Mouse (Mus musculus): ENCODE data around the gene Plekha6. TPM values are rescaled to one million over a fixed set of nuclear protein-coding genes. Genes with fewer than 3 reads are reported as not detected.

Gene Plekha6
- polyA plus RNA-seq, 1 experiment from 2014 or later: 13.5 TPM

DNA sequence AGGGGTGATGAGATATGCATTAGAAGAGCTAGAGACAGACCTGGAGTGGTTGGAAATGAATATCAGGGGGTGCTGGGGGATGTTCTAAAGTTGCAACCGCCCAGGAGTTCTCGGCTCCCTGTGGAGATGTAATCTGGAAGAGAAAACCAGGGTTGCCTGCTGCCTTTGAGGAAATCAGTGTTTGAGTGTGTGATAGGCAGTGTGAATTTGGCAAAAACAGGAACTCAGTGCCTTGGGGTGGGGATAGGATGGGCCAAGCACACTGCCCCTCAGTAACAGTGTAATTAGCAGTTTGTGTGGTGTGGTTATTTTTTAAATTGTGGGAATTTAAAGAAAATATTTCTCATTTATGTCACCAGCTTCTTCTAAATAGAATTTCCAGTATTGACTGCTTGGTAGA, 63.4 kb downstream of the Plekha6 start:
- Histone ChIP-seq H3K9me3 (no peaks in the 10 kb centered on the region), H3K27ac (peak overlapping the region; percentile 84), H3K36me3 (no peaks in the 10 kb centered on the region), H3K4me3 (peak overlapping the region; percentile 36), H3K27me3 (ENCODE audit: insufficient read depth, poor library complexity, severe bottlenecking) (no peaks in the 10 kb centered on the region), H3K4me1 (peaks cover 69% of the 10 kb centered on the region)
- WGBS: 23% methylated on average over 2 of the region's 2 CpGs
- DNase-seq (ENCODE audit: low spot score): no peak

DNA sequence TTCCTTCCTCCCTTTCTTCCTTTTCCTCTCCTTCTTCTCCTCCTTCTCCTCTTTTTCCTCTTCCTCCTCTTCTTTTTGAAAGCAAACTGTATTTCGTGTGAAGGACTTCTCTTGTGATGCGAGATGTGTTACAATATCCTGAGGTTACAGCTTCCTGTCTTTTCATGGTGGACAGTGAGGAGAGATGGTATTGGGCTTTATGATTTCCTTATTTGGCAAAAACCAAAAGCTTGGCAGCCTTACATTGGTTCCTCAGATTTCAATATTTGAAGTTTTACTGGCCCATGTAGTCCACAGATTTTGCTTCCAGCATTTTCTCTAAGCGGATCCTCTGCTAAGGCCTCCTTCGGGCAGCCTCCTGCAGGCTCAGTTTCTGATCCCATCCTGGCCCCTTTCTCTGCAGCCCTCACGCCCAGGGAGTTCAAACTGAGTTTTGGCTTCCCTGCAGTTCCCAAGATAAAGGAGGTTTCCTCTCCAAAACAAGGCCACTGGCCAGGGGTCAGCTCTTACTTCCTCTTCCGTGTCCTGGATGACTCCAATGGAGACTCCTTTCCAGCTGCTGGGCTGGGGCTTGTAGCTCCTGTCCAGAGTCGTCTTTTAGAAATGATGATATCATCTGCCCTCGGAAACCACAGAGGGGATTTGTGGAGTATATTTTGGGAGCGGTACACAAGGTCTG, 64.9 kb downstream of the Plekha6 start:
- no peak overlapping the region for H3K4me3 ChIP-seq
- no peaks in the 10 kb centered on the region for H3K9me3 ChIP-seq
- WGBS: 46% methylated on average over 9 of the region's 9 CpGs
- no peaks in the 10 kb centered on the region for H3K27me3 ChIP-seq (ENCODE audit: insufficient read depth, poor library complexity, severe bottlenecking)
- peak overlapping the region; percentile 84; the same call in 1 of the 2 replicates for H3K27ac ChIP-seq
- H3K36me3 ChIP-seq: no peaks in the 10 kb centered on the region
- no peak for DNase-seq (ENCODE audit: low spot score)
- H3K4me1 ChIP-seq: peaks cover 65% of the 10 kb centered on the region

DNA sequence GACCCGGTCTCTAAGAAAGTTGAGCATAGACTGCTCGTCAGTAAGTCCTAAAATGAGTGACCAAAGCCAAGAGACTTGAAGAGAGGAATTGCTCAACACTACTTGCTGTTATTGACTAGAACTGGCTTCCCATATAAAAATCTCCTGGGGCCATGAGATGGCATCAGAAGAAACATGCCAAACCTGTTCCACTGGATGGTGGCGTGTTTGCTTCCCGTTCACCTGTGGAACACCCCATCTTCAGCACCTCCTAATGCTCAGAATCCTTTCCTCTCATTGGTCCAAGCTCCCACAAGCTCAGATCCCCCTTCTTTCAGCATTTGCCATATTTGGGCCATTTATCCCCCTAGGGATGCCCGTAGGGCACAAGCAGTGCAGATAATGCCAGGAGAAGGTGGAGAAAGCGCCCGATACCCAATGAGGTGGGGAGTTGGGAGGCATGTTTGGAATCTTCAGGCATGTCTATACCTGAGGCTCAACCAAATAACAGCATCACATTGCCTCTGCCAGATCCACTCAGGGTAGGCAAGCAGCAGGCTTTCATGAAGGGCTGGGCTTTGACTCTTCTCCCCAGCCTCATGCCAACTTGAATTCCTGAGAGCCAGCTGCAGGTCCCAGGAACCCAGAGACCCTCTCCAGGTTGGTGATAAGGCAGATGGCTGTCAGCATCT, 67.6 kb downstream of the Plekha6 start:
- no peaks in the 10 kb centered on the region for H3K36me3 ChIP-seq
- DNase-seq (ENCODE audit: low spot score): no peak
- no peak overlapping the region for H3K4me3 ChIP-seq
- H3K27me3 ChIP-seq (ENCODE audit: insufficient read depth, poor library complexity, severe bottlenecking): no peaks in the 10 kb centered on the region
- peak overlapping the region; percentile 31; the same call in 1 of the 2 replicates for H3K27ac ChIP-seq
- H3K4me1 ChIP-seq: peaks cover 63% of the 10 kb centered on the region
- H3K9me3 ChIP-seq: no peaks in the 10 kb centered on the region
- 94% methylated on average over 7 of the region's 7 CpGs for WGBS

DNA sequence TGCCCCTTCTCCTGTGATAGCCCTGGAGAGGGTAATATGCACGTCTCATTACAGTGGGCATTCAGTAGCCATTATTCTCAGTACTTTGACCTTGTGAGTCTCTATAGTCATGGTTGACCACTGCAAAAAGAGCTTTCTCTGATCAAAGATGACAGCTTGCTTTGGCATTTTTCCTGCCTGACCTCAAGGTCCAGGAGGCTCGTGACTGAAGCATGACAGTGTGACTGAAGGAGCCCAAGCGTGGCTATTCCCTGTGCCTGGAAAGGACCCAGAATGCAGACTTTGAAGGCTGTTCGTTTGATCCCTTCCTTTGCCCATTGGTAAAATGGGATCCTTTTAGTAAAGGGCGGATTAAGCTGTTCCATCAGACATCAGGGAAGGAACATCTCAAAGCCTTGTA, 71.9 kb downstream of the Plekha6 start:
- H3K36me3 ChIP-seq: no peaks in the 10 kb centered on the region
- H3K9me3 ChIP-seq: no peaks in the 10 kb centered on the region
- no peak for DNase-seq (ENCODE audit: low spot score)
- WGBS: 61% methylated on average over 5 of the region's 5 CpGs
- H3K4me3 ChIP-seq: no peak overlapping the region
- peak overlapping the region; percentile 92 for H3K27ac ChIP-seq
- H3K27me3 ChIP-seq (ENCODE audit: insufficient read depth, poor library complexity, severe bottlenecking): no peaks in the 10 kb centered on the region
- peaks cover 65% of the 10 kb centered on the region for H3K4me1 ChIP-seq

DNA sequence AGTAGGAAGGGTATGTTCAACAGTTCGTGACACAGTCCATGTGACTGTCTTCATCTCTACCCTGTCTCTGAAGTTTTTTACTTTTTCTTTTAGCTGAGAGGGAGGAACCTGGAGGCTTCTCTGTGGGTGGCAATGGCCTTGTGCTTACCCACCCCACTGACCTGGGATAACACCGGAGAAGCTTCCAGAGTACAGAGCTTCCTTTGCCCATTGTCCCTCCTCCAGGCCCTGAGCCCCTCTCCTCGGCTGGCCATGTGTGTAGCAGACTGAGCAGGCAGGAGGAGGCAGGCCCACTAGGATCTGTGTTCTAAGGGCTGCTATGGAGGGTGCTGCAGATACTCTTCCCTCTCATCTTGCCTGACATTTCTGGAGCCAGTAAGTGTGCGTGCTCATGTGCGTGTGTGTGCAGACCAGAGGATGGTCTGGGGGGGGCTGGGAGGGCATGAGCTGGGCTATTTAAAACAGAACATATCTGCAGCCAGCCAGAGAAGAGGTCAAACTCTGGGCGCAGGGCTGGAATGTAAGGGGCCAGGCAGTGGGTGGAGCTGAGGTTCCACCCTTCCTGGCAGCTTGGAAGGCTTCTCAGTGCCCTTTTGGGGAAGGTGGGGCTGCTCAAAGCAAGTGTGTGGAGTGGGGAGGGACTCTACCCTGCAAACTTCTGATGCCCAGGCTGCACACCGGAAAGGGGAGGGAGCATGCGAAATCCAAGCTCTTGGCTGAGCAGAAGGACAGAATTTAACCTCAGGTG, 72.9 kb downstream of the Plekha6 start:
- H3K27me3 ChIP-seq (ENCODE audit: insufficient read depth, poor library complexity, severe bottlenecking): no peaks in the 10 kb centered on the region
- H3K9me3 ChIP-seq: no peaks in the 10 kb centered on the region
- peak overlapping the region; percentile 92 for H3K27ac ChIP-seq
- DNase-seq (ENCODE audit: low spot score): peak; percentile 93
- no peaks in the 10 kb centered on the region for H3K36me3 ChIP-seq
- WGBS: 16% methylated on average over 8 of the region's 8 CpGs
- H3K4me1 ChIP-seq: peaks cover 69% of the 10 kb centered on the region
- H3K4me3 ChIP-seq: peak overlapping the region; percentile 42

DNA sequence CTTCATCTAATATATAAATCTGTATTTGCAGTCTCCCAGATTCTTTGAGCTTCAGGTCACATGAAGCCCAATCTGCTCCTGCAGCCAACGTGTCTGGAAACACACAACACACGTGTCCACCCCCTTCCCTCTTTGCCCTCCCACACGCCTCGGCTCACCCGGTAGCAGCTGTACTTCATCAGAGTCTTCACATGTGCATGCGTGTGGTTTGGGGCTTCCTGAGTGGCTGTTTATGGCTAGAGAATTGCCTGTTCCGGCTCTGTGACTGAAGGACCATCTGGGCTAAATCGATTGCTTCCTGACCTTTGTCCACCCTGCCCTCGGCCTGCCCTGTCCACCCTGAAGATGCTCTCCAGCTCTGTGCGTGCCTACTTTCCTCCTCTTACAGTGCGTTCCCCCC, 73.7 kb downstream of the Plekha6 start:
- WGBS: 23% methylated on average over 11 of the region's 11 CpGs
- H3K9me3 ChIP-seq: no peaks in the 10 kb centered on the region
- no peak for DNase-seq (ENCODE audit: low spot score)
- no peaks in the 10 kb centered on the region for H3K36me3 ChIP-seq
- H3K4me3 ChIP-seq: peak overlapping the region; percentile 42
- H3K4me1 ChIP-seq: peaks cover 60% of the 10 kb centered on the region
- peak overlapping the region; percentile 92 for H3K27ac ChIP-seq
- H3K27me3 ChIP-seq (ENCODE audit: insufficient read depth, poor library complexity, severe bottlenecking): no peaks in the 10 kb centered on the region

DNA sequence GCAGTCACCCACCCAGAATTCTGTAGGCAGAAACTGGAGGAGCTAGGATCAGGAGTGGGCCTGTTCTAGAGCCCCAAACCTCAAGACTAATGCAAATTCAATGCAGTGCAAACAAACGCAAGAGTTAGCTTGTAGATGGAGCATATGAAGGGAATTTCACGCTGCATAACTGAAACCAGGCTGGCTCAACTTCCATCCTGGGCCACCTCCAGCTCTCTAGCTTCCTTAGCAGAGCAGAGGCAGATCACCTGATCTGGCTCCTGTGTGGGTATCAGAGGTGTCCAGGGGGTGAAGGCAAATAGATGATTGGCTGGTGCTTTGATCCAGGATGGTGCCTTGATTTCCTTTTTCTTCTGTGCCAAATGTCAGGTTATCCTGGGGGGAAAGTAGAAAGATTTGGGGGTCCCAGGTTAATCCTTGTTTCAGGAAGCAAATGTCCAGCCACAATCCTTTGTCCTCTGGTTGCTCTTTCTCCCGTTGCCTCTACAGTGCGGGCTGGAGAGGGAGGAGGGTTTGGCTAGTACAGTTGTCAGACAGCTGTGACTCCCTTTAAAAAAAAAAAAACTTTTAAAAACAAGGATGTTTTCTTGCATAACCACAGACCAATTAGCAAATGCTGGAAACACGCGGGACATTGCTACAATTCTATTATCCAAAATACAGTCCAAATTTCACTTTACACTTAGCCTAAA, 75.3 kb downstream of the Plekha6 start:
- no peaks in the 10 kb centered on the region for H3K27me3 ChIP-seq (ENCODE audit: insufficient read depth, poor library complexity, severe bottlenecking)
- no peak overlapping the region for H3K4me3 ChIP-seq
- peak overlapping the region; percentile 92 for H3K27ac ChIP-seq
- no peaks in the 10 kb centered on the region for H3K36me3 ChIP-seq
- H3K4me1 ChIP-seq: peaks cover 61% of the 10 kb centered on the region
- no peaks in the 10 kb centered on the region for H3K9me3 ChIP-seq
- 57% methylated on average over 6 of the region's 6 CpGs for WGBS
- DNase-seq (ENCODE audit: low spot score): no peak

DNA sequence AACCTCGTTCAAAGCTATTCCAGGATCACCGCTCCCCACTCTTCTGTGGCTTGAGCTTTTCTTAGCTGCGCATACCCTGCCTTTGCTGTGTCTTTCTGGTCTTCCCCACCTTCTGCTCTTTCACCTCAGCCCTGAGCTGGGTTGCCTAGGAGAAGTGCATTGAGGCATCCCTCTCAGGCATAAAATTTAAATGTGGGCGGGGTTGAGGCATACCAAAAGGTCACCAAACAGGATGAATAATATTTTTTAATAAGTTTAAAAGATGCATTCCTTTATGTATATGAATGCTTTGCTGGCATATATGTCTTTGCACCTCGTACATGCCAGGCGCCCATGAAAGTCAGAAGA, 75.8 kb downstream of the Plekha6 start:
- peak overlapping the region; percentile 49 for H3K27ac ChIP-seq
- no peaks in the 10 kb centered on the region for H3K36me3 ChIP-seq
- H3K4me1 ChIP-seq: peaks cover 66% of the 10 kb centered on the region
- WGBS: 69% methylated on average over 6 of the region's 6 CpGs
- H3K4me3 ChIP-seq: no peak overlapping the region
- DNase-seq (ENCODE audit: low spot score): no peak
- no peaks in the 10 kb centered on the region for H3K27me3 ChIP-seq (ENCODE audit: insufficient read depth, poor library complexity, severe bottlenecking)
- no peaks in the 10 kb centered on the region for H3K9me3 ChIP-seq

DNA sequence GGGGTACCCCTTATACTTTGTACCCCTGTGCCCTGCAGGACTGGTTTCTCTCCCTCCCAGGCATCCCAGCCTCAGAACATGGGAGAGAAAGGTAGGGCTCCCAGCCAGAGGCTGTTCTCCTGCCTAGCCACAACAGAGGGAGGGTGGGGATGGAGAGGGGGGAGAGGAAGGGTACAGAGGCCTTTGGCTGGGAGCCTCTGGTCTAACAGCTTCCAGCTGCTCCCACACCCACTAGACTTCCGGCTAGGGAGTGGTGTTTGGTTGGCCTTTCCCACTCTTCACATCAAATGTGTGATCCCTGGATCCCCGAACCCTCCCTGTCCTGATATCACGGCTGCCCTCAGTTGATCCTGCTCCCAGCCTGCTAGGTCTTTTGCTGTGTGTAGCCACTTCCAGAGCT, 76.9 kb downstream of the Plekha6 start:
- H3K4me1 ChIP-seq: peaks cover 73% of the 10 kb centered on the region
- H3K27ac ChIP-seq: peak overlapping the region; percentile 80
- no peaks in the 10 kb centered on the region for H3K27me3 ChIP-seq (ENCODE audit: insufficient read depth, poor library complexity, severe bottlenecking)
- 35% methylated on average over 3 of the region's 3 CpGs for WGBS
- no peak overlapping the region for H3K4me3 ChIP-seq
- H3K9me3 ChIP-seq: no peaks in the 10 kb centered on the region
- H3K36me3 ChIP-seq: no peaks in the 10 kb centered on the region
- DNase-seq (ENCODE audit: low spot score): no peak

DNA sequence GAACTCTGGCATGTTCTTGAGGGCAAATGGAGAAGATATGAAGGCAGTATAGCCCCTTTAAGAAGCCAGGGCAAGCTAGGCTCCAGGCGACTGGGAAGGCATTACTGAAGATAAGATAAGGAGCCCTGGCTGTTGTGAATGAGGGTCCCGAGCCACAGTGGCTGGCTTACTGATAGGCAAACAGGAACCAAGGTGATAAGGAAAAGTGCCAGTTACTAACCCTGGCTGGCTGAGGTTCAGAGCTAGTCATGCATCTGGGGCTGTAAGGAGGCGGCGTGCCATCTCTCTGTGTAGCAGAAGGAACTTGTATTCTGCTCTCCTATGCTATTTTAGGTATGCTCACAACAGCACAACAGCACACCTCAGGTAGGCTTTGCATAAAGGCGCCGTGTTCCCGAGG, 80.7 kb downstream of the Plekha6 start:
- Histone ChIP-seq H3K27ac (peak overlapping the region; percentile 88), H3K4me3 (peak overlapping the region; percentile 46), H3K4me1 (peaks cover 65% of the 10 kb centered on the region), H3K36me3 (no peaks in the 10 kb centered on the region), H3K27me3 (ENCODE audit: insufficient read depth, poor library complexity, severe bottlenecking) (no peaks in the 10 kb centered on the region), H3K9me3 (no peaks in the 10 kb centered on the region)
- WGBS: 8% methylated on average over 7 of the region's 7 CpGs
- no peak for DNase-seq (ENCODE audit: low spot score)

DNA sequence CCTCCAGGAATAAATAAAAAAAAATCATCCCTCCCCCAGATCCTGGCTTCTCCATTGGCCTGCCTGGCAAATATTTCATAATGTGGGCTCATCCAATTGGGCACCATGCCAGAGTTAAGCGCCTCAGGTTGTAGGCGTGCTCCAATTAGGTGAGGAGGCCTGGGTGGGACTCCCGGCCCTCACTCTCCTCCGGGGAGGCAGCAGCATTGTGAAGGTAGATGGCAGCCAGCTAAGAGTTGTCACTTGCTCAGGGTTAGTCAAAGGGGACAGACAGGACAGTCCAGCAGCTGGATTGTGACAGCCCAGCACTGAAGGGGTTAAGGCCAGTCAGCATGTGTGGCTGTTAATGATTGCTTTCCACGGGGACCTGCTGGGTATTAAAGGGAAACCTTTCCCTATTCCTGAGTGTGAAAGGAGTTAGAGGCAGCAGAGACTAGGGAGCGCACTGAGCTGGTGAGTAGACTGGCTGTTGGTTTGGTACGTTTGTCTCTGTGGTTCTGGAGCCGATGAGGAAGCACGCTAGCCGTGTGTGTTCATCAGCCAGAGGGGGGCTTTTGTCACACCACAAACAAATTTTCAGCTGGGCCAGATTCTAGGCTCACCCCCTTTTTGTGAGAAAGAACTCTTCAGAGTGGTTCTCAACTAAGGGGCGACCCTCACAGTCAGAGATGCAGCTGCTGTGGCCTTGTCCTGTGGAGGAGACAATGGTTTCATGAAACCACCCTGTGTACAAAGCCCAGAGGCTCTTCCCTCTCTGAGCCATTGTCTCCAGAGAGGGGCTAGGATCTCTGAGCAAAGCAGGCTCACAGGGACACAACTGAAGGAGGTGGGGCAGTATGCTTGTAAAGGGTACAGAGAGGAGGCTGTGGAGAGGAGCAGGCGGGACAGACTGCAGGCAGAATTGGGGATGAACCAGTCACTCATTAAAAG, 81.9 kb downstream of the Plekha6 start:
- Histone ChIP-seq H3K4me3 (peak overlapping the region; percentile 46), H3K27ac (peak overlapping the region; percentile 88), H3K4me1 (peaks cover 64% of the 10 kb centered on the region), H3K9me3 (no peaks in the 10 kb centered on the region), H3K27me3 (ENCODE audit: insufficient read depth, poor library complexity, severe bottlenecking) (no peaks in the 10 kb centered on the region), H3K36me3 (no peaks in the 10 kb centered on the region)
- WGBS: 20% methylated on average over 12 of the region's 12 CpGs
- DNase-seq (ENCODE audit: low spot score): no peak

DNA sequence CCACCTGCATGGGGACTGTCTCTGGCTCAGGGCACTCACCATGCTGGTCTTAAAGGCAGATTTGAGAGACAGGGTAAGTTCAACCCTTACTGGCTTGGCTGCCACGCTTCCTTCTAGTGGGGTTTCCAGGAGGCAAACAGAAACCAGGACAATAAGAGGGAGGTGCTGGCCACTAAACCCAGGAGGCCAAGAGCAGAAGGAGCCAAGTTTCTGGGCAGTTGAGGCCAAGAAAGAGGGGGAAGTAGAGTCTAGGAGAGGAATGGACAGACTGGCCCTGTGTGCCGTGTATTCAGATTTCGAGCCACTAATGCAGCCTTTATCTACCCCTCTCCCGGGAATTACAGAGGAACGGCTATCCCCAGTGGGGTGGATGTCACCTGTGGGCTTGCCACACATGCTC, 83.2 kb downstream of the Plekha6 start:
- 60% methylated on average over 5 of the region's 5 CpGs for WGBS
- Histone ChIP-seq H3K27me3 (ENCODE audit: insufficient read depth, poor library complexity, severe bottlenecking) (no peaks in the 10 kb centered on the region), H3K27ac (peak overlapping the region; percentile 88), H3K4me1 (peaks cover 69% of the 10 kb centered on the region), H3K9me3 (no peaks in the 10 kb centered on the region), H3K4me3 (peak overlapping the region; percentile 46), H3K36me3 (no peaks in the 10 kb centered on the region)
- DNase-seq (ENCODE audit: low spot score): no peak
